Comparison of ENCODE assay signal across 9 mouse cellular contexts in the genomic region with DNA sequence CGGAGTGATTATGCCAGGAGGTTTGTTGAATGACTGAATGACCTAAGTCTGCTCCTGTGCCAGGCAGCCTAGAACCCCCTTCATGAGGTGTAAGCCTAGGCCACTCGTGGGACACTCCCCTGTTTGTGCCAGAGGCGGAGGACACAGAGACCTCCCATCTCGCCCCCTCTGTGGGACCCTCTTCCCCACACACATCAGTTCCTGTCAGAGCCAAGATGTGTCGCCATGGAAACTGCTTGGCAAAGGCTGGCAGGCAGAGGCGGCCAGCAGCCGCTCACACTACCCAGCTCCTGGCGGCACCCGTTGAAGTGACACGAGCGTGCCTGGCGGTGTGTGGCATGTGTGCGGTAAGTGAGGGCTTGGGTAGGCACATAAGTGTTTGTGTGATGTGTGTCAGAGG. TPM values are rescaled to one million over a fixed set of nuclear protein-coding genes. Genes with fewer than 3 reads are reported as not detected.
A peak's percentile ranks its signal among the peaks of the same experiment; 100 is the strongest.
DNase-seq lines count a peak whose midpoint lies in the region; ATAC-seq and TF ChIP-seq lines count a peak whose summit lies in the region.
"Had no signal": no experiment of that assay in that cellular context is flagged by ENCODE, and none has a peak within 500 bp of the region (broad histone marks: within the 10 kb centered on the region; RNA-seq: fewer than 3 reads in every experiment).

A gene (plus strand): TSS at position 306 of the 400 bp plus-strand sequence.

- peaks cover 14% of the 10 kb centered on the region for H3K36me3 ChIP-seq in hindbrain, embryonic 13.5 days
- no peaks in the 10 kb centered on the region for H3K36me3 ChIP-seq in hindbrain, embryonic 11.5 days (ENCODE audit: control insufficient read depth, insufficient read depth, low read length)
- peaks cover 14% of the 10 kb centered on the region for H3K36me3 ChIP-seq in forebrain, embryonic 13.5 days (ENCODE audit: poor library complexity, severe bottlenecking)
- H3K36me3 ChIP-seq in neural tube, embryonic 14.5 days (ENCODE audit: control insufficient read depth, insufficient read depth, low read length), result peaks cover 3% of the 10 kb centered on the region; the same call in 1 of the 2 replicates
- H3K36me3 ChIP-seq in lung, postnatal 0 days (ENCODE audit: insufficient read depth, low read length), result peaks cover 3% of the 10 kb centered on the region

- WGBS in hindbrain, embryonic 13.5 days, result 46% methylated on average over 13 of the region's 13 CpGs
- 77% methylated on average over 13 of the region's 13 CpGs for WGBS in hindbrain, embryonic 11.5 days
- WGBS in forebrain, embryonic 13.5 days, result 32% methylated on average over 13 of the region's 13 CpGs
- WGBS in neural tube, embryonic 14.5 days, result 49% methylated on average over 13 of the region's 13 CpGs
- WGBS in lung, postnatal 0 days, result 58% methylated on average over 13 of the region's 13 CpGs

- 0 out of 2 replicates have a peak within 1 kb of the TSS, but pooled peaks have one; percentile 24 for H3K9ac ChIP-seq in hindbrain, embryonic 13.5 days
- H3K9ac ChIP-seq in hindbrain, embryonic 11.5 days (ENCODE audit: low read depth, low read length), result no peak within 1 kb of the TSS
- H3K9ac ChIP-seq in forebrain, embryonic 13.5 days, result no peak within 1 kb of the TSS; the same call in 1 of the 2 replicates
- no peak within 1 kb of the TSS for H3K9ac ChIP-seq in neural tube, embryonic 14.5 days (replicated peaks; ENCODE audit: low read depth, low read length)
- no peak within 1 kb of the TSS for H3K9ac ChIP-seq in lung, postnatal 0 days (replicated peaks; ENCODE audit: low read depth)

- H3K4me1 ChIP-seq in hindbrain, embryonic 13.5 days (replicated peaks), result peaks cover 32% of the 10 kb centered on the region
- H3K4me1 ChIP-seq in hindbrain, embryonic 11.5 days (replicated peaks; ENCODE audit: control insufficient read depth, insufficient read depth, low read length), result no peaks in the 10 kb centered on the region
- H3K4me1 ChIP-seq in forebrain, embryonic 13.5 days, result peaks cover 47% of the 10 kb centered on the region
- H3K4me1 ChIP-seq in neural tube, embryonic 14.5 days (ENCODE audit: control insufficient read depth, insufficient read depth, low read length), result peaks cover 5% of the 10 kb centered on the region; the same call in 1 of the 2 replicates
- H3K4me1 ChIP-seq in lung, postnatal 0 days (ENCODE audit: insufficient read depth, low read depth, low read length), result no peaks in the 10 kb centered on the region

- H3K9me3 ChIP-seq in hindbrain, embryonic 13.5 days, result no peaks in the 10 kb centered on the region
- no peaks in the 10 kb centered on the region for H3K9me3 ChIP-seq in hindbrain, embryonic 11.5 days (ENCODE audit: control insufficient read depth, low read length)
- H3K9me3 ChIP-seq in forebrain, embryonic 13.5 days (replicated peaks), result no peaks in the 10 kb centered on the region
- H3K9me3 ChIP-seq in neural tube, embryonic 14.5 days (ENCODE audit: control insufficient read depth, low read length), result no peaks in the 10 kb centered on the region
- no peaks in the 10 kb centered on the region for H3K9me3 ChIP-seq in lung, postnatal 0 days (ENCODE audit: low read length)

- 0 out of 2 replicates have a peak within 1 kb of the TSS, but pooled peaks have one; percentile 3 for H3K4me3 ChIP-seq in hindbrain, embryonic 13.5 days
- no peak within 1 kb of the TSS for H3K4me3 ChIP-seq in hindbrain, embryonic 11.5 days (ENCODE audit: low read depth, low read length)
- H3K4me3 ChIP-seq in forebrain, embryonic 13.5 days, result no peak within 1 kb of the TSS
- no peak within 1 kb of the TSS for H3K4me3 ChIP-seq in neural tube, embryonic 14.5 days (ENCODE audit: low read depth, low read length)
- H3K4me3 ChIP-seq in lung, postnatal 0 days (ENCODE audit: low read depth, low read length), result no peak within 1 kb of the TSS

- TF ChIP-seq EP300 in lung, postnatal 0 days (IDR thresholded peaks at IDR 0.05), result no peak

- H3K27ac ChIP-seq in hindbrain, embryonic 13.5 days, result peak within 1 kb of the TSS; percentile 81
- H3K27ac ChIP-seq in hindbrain, embryonic 11.5 days (ENCODE audit: low read depth, low read length), result no peak within 1 kb of the TSS
- H3K27ac ChIP-seq in forebrain, embryonic 13.5 days, result peak within 1 kb of the TSS; percentile 81; the same call in 1 of the 2 replicates
- H3K27ac ChIP-seq in neural tube, embryonic 14.5 days (ENCODE audit: low read depth, low read length), result no peak within 1 kb of the TSS
- no peak within 1 kb of the TSS for H3K27ac ChIP-seq in lung, postnatal 0 days (ENCODE audit: low read length)

- peak; percentile 51 for ATAC-seq in hindbrain, embryonic 13.5 days (ENCODE audit: low FRiP score)
- ATAC-seq in hindbrain, embryonic 11.5 days (ENCODE audit: low FRiP score), result no peak
- ATAC-seq in forebrain, embryonic 13.5 days, result peak; percentile 82
- peak; percentile 71 for ATAC-seq in neural tube, embryonic 14.5 days (ENCODE audit: low read depth)
- no peak for ATAC-seq in lung, postnatal 0 days

- no peak for DNase-seq in hindbrain, embryonic 11.5 days (ENCODE audit: low spot score)
- peak; percentile 82 to 84 for DNase-seq in layer of hippocampus, postnatal 10 days (ENCODE audit: low spot score in 2 of 2)
- no peak for DNase-seq in ovary, postnatal 10 days (ENCODE audit: low spot score)
- no peak for DNase-seq in lung, postnatal 0 days (ENCODE audit: low spot score)
- DNase-seq in kidney, postnatal 10 days, result no peak
- DNase-seq: kidney, adult 2 months had no signal

- H3K27me3 ChIP-seq in hindbrain, embryonic 13.5 days, result no peaks in the 10 kb centered on the region
- no peaks in the 10 kb centered on the region for H3K27me3 ChIP-seq in hindbrain, embryonic 11.5 days (ENCODE audit: control insufficient read depth, insufficient read depth, low read length)
- H3K27me3 ChIP-seq in forebrain, embryonic 13.5 days, result no peaks in the 10 kb centered on the region
- H3K27me3 ChIP-seq in neural tube, embryonic 14.5 days (ENCODE audit: control insufficient read depth, insufficient read depth, low read length), result no peaks in the 10 kb centered on the region
- H3K27me3 ChIP-seq in lung, postnatal 0 days (replicated peaks; ENCODE audit: insufficient read depth, low read length), result no peaks in the 10 kb centered on the region

- no peak for TF ChIP-seq CTCF in lung, postnatal 0 days (IDR thresholded peaks at IDR 0.05)

- H3K4me2 ChIP-seq in hindbrain, embryonic 13.5 days, result peak within 1 kb of the TSS; percentile 23
- H3K4me2 ChIP-seq in hindbrain, embryonic 11.5 days (replicated peaks; ENCODE audit: low read depth, low read length), result no peak within 1 kb of the TSS
- H3K4me2 ChIP-seq in forebrain, embryonic 13.5 days, result peak within 1 kb of the TSS; percentile 23
- H3K4me2 ChIP-seq in neural tube, embryonic 14.5 days (ENCODE audit: low read depth, low read length), result peak within 1 kb of the TSS; percentile 17; the same call in 1 of the 2 replicates
- no peak within 1 kb of the TSS for H3K4me2 ChIP-seq in lung, postnatal 0 days (replicated peaks; ENCODE audit: low read depth, low read length)

RNA-seq across cellular contexts. Expression of the gene that starts here (rescaled TPM):
- polyA plus RNA-seq in hindbrain, embryonic 13.5 days (2015; fragmentation: Nextera tagmentation; extraction: Ambion mirVana), result 2.2 and 2.7 TPM in 2 replicates
- 0.32 and 1.5 TPM in 2 replicates for polyA plus RNA-seq in hindbrain, embryonic 11.5 days (2014; fragmentation: Nextera tagmentation; extraction: Ambion mirVana)
- polyA plus RNA-seq in forebrain, embryonic 13.5 days (2015; fragmentation: Nextera tagmentation; extraction: Ambion mirVana), result 2.7 and 3.3 TPM in 2 replicates
- total RNA-seq in layer of hippocampus, postnatal 10 days (2021), result 10 to 100 TPM; 27.1 to 28.8 TPM
- 2.6 and 2.9 TPM in 2 replicates for polyA plus RNA-seq in neural tube, embryonic 14.5 days (2014; fragmentation: Nextera tagmentation; extraction: Ambion mirVana)
- polyA plus RNA-seq in lung, postnatal 0 days (2015; fragmentation: Nextera tagmentation; extraction: Ambion mirVana), result 2.7 and 3.3 TPM in 2 replicates

Comparison
In these comparisons a context has a peak if more than half of its experiments do, and no peak if none do; other contexts are left out.
1. ATAC-seq: peak in hindbrain, embryonic 13.5 days (single experiment), forebrain, embryonic 13.5 days (single experiment) and neural tube, embryonic 14.5 days (single experiment); none in hindbrain, embryonic 11.5 days (single experiment) and lung, postnatal 0 days (single experiment).
2. H3K27ac ChIP-seq: peak in hindbrain, embryonic 13.5 days (single experiment) and forebrain, embryonic 13.5 days (single experiment); none in hindbrain, embryonic 11.5 days (single experiment), neural tube, embryonic 14.5 days (single experiment) and lung, postnatal 0 days (single experiment).
3. H3K4me2 ChIP-seq: peak in hindbrain, embryonic 13.5 days (single experiment), forebrain, embryonic 13.5 days (single experiment) and neural tube, embryonic 14.5 days (single experiment); none in hindbrain, embryonic 11.5 days (single experiment) and lung, postnatal 0 days (single experiment).
4. DNase-seq: peak in layer of hippocampus, postnatal 10 days (2 of 2); none in hindbrain, embryonic 11.5 days (single experiment), ovary, postnatal 10 days (single experiment), lung, postnatal 0 days (single experiment) and kidney, postnatal 10 days (single experiment).